Comparison of ENCODE assay signal across 21 mouse cellular contexts in genomic region chr1:171258921-171259320, GRCm38 (mm10). TPM values are rescaled to one million over a fixed set of nuclear protein-coding genes. Genes with fewer than 3 reads are reported as not detected.
DNase-seq lines count a peak whose midpoint lies in the region; ATAC-seq and TF ChIP-seq lines count a peak whose summit lies in the region.
"Had no signal": no experiment of that assay in that cellular context is flagged by ENCODE, and none has a peak within 500 bp of the region (broad histone marks: within the 10 kb centered on the region; RNA-seq: fewer than 3 reads in every experiment).

No protein-coding gene starts in this region.

- H3K4me3 ChIP-seq in heart, embryonic 10.5 days = peak overlapping the region; percentile 15; the same call in 1 of the 2 replicates
- H3K4me3 ChIP-seq in liver, embryonic 11.5 days (ENCODE audit: low read depth, low read length) = no peak overlapping the region
- H3K4me3 ChIP-seq in ES-E14 (ENCODE audit: insufficient read depth in 1 of 2, low read depth in 1 of 2, low read length in 2 of 2, poor library complexity in 1 of 2, severe bottlenecking in 1 of 2) = peak overlapping the region; percentile 20 to 45; a peak in 2 of 4 replicates
- H3K4me3 ChIP-seq: embryonic facial prominence, embryonic 10.5 days; heart, embryonic 15.5 days; hindbrain, embryonic 15.5 days; limb, embryonic 12.5 days; midbrain, embryonic 10.5 days had no signal

- intact Hi-C loops in heart, postnatal 10 days (cut with DNase I) = no loop called here

- in situ Hi-C loops in ES-E14 (cut with MboI; ENCODE audit: low sequenced_read_pairs in 2 of 2, unreplicated experiment in 2 of 2) = no loop called here

- WGBS in heart, embryonic 10.5 days = 53% methylated on average over 17 of the region's 17 CpGs
- WGBS in liver, embryonic 11.5 days = 51% methylated on average over 17 of the region's 17 CpGs

- H3K4me2 ChIP-seq in liver, embryonic 11.5 days = peak overlapping the region; percentile 42
- H3K4me2 ChIP-seq: heart, embryonic 15.5 days; hindbrain, embryonic 15.5 days; limb, embryonic 12.5 days had no signal

- H3K27ac ChIP-seq in heart, embryonic 10.5 days = peak overlapping the region; percentile 56
- no peak overlapping the region for H3K27ac ChIP-seq in liver, embryonic 11.5 days (ENCODE audit: low read depth, low read length)
- no peak overlapping the region for H3K27ac ChIP-seq in ES-E14 (ENCODE audit: insufficient read depth, low read depth, low read length, poor library complexity, severe bottlenecking)
- H3K27ac ChIP-seq: embryonic facial prominence, embryonic 10.5 days; heart, embryonic 15.5 days; hindbrain, embryonic 15.5 days; limb, embryonic 12.5 days; midbrain, embryonic 10.5 days had no signal

- DNase-seq in heart, embryonic 10.5 days (ENCODE audit: low spot score) = no peak
- DNase-seq in heart, postnatal 10 days = no peak
- DNase-seq in liver, embryonic 11.5 days (ENCODE audit: low spot score) = no peak
- no peak for DNase-seq in liver
- DNase-seq in ES-E14 (ENCODE audit: low read depth, low spot score) = no peak
- no peak for DNase-seq in yolk sac, embryonic 10.5 days (ENCODE audit: low spot score)
- no peak for DNase-seq in kidney, adult 11 months
- DNase-seq: cerebellum, adult 2 months; gastrocnemius, postnatal 25 days; lung, postnatal 10 days; right cerebral cortex, postnatal 14 days; spleen, adult 18-20 months; thymus, postnatal 4 days had no signal

- H3K4me1 ChIP-seq in heart, embryonic 10.5 days = peaks cover 28% of the 10 kb centered on the region
- peaks cover 4% of the 10 kb centered on the region for H3K4me1 ChIP-seq in liver, embryonic 11.5 days (replicated peaks; ENCODE audit: control insufficient read depth, insufficient read depth, low read length)
- H3K4me1 ChIP-seq in ES-E14 (ENCODE audit: control insufficient read depth in 2 of 2, insufficient read depth in 2 of 2, low read length in 2 of 2, poor library complexity in 1 of 2) = peaks cover 0 to 7% of the 10 kb centered on the region in 2 experiments; a peak in 1 of 4 replicates

- peaks cover 4% of the 10 kb centered on the region; the same call in 1 of the 2 replicates for H3K36me3 ChIP-seq in heart, embryonic 10.5 days
- no peaks in the 10 kb centered on the region for H3K36me3 ChIP-seq in liver, embryonic 11.5 days (ENCODE audit: control insufficient read depth, insufficient read depth, low read length)
- no peaks in the 10 kb centered on the region for H3K36me3 ChIP-seq in ES-E14 (ENCODE audit: control insufficient read depth, insufficient read depth, low read length, poor library complexity, severe bottlenecking)
- H3K36me3 ChIP-seq: heart, embryonic 15.5 days; hindbrain, embryonic 15.5 days had no signal

- H3K9ac ChIP-seq in liver, embryonic 11.5 days (ENCODE audit: low read depth, low read length) = no peak overlapping the region
- H3K9ac ChIP-seq in ES-E14 (ENCODE audit: insufficient read depth, low read depth, low read length, poor library complexity, severe bottlenecking) = peak overlapping the region; percentile 30
- H3K9ac ChIP-seq: heart, embryonic 15.5 days; hindbrain, embryonic 15.5 days; limb, embryonic 12.5 days had no signal

- no peaks in the 10 kb centered on the region for H3K27me3 ChIP-seq in heart, embryonic 10.5 days (ENCODE audit: insufficient read depth, poor library complexity, severe bottlenecking)
- peaks cover 7% of the 10 kb centered on the region; the same call in 1 of the 2 replicates for H3K27me3 ChIP-seq in liver, embryonic 11.5 days (replicated peaks; ENCODE audit: control insufficient read depth, insufficient read depth, low read length)
- H3K27me3 ChIP-seq: heart, embryonic 15.5 days; hindbrain, embryonic 15.5 days; limb, embryonic 12.5 days had no signal

- H3K9me3 ChIP-seq in heart, embryonic 10.5 days = no peaks in the 10 kb centered on the region
- no peaks in the 10 kb centered on the region for H3K9me3 ChIP-seq in liver, embryonic 11.5 days (ENCODE audit: control insufficient read depth, low read length)
- H3K9me3 ChIP-seq in ES-E14 (ENCODE audit: control insufficient read depth, insufficient read depth, low read depth, low read length) = no peaks in the 10 kb centered on the region
- H3K9me3 ChIP-seq: embryonic facial prominence, embryonic 10.5 days; heart, embryonic 15.5 days; hindbrain, embryonic 15.5 days; limb, embryonic 12.5 days; midbrain, embryonic 10.5 days had no signal

- ATAC-seq in liver, embryonic 11.5 days (replicated peaks; ENCODE audit: low FRiP score) = no peak
- ATAC-seq: forebrain, embryonic 14.5 days; intestine, embryonic 16.5 days had no signal

TF ChIP-seq in ES-E14, 5 proteins besides CTCF, POLR2A, EP300 and RAD21:
- no peak for TF ChIP-seq ZC3H11A (IDR thresholded peaks at IDR 0.05; ENCODE audit: borderline replicate concordance, low read depth, low read length)
- no peak for TF ChIP-seq MAFK (IDR thresholded peaks at IDR 0.05; ENCODE audit: insufficient read depth, low read depth, low read length)
- TF ChIP-seq ZNF384 (IDR thresholded peaks at IDR 0.05; ENCODE audit: low read depth, low read length) = no peak
- TF ChIP-seq CHD2 (IDR thresholded peaks at IDR 0.05; ENCODE audit: low read depth, low read length) = no peak

RNA-seq across cellular contexts. Expression of gene Ndufs2, which starts 7.7 kb away (rescaled TPM):
- 390 and 470 TPM in 2 replicates for polyA plus RNA-seq in heart, embryonic 10.5 days (2016; fragmentation: Nextera tagmentation; extraction: Ambion mirVana)
- 1,000 to 10,000 TPM; 1,054 to 1,076 TPM for total RNA-seq in heart, postnatal 10 days (2021)
- 256 and 262 TPM in 2 replicates for polyA plus RNA-seq in liver, embryonic 11.5 days (2014; fragmentation: Nextera tagmentation; extraction: Ambion mirVana)
- 175 and 229 TPM in 2 replicates for total RNA-seq in ES-E14 (2012; rRNA removed)

RNA-seq across cellular contexts. Expression of gene Adamts4, which starts 8.7 kb away (rescaled TPM):
- 2.6 and 2.8 TPM in 2 replicates for polyA plus RNA-seq in heart, embryonic 10.5 days (2016; fragmentation: Nextera tagmentation; extraction: Ambion mirVana)
- total RNA-seq in heart, postnatal 10 days (2021) = 1 to 10 TPM; 5.1 to 7.8 TPM
- 1.6 and 2.0 TPM in 2 replicates for polyA plus RNA-seq in liver, embryonic 11.5 days (2014; fragmentation: Nextera tagmentation; extraction: Ambion mirVana)
- total RNA-seq in ES-E14 (2012; rRNA removed) = 3.9 and 4.5 TPM in 2 replicates
- total RNA-seq: MEL had no signal

RNA-seq across cellular contexts. Expression of gene B4galt3, which starts 11.2 kb away (rescaled TPM):
- polyA plus RNA-seq in heart, embryonic 10.5 days (2016; fragmentation: Nextera tagmentation; extraction: Ambion mirVana) = 53.3 and 62.4 TPM in 2 replicates
- 10 to 100 TPM; 28.0 to 28.6 TPM for total RNA-seq in heart, postnatal 10 days (2021)
- polyA plus RNA-seq in liver, embryonic 11.5 days (2014; fragmentation: Nextera tagmentation; extraction: Ambion mirVana) = 49.0 and 50.6 TPM in 2 replicates
- total RNA-seq in ES-E14 (2012; rRNA removed) = 35.8 and 51.0 TPM in 2 replicates

RNA-seq across cellular contexts. Expression of gene Ppox, which starts 22.1 kb away (rescaled TPM):
- 57.1 and 59.8 TPM in 2 replicates for polyA plus RNA-seq in heart, embryonic 10.5 days (2016; fragmentation: Nextera tagmentation; extraction: Ambion mirVana)
- 10 to 100 TPM; 20.7 to 21.4 TPM for total RNA-seq in heart, postnatal 10 days (2021)
- 131 and 133 TPM in 2 replicates for polyA plus RNA-seq in liver, embryonic 11.5 days (2014; fragmentation: Nextera tagmentation; extraction: Ambion mirVana)
- 15.5 and 23.6 TPM in 2 replicates for total RNA-seq in ES-E14 (2012; rRNA removed)

RNA-seq across cellular contexts. Expression of gene Fcer1g, which starts 24.8 kb away (rescaled TPM):
- 4.9 and 12.1 TPM in 2 replicates for polyA plus RNA-seq in heart, embryonic 10.5 days (2016; fragmentation: Nextera tagmentation; extraction: Ambion mirVana)
- total RNA-seq in heart, postnatal 10 days (2021) = 1 to 10 TPM; 9.0 to 9.6 TPM
- polyA plus RNA-seq in liver, embryonic 11.5 days (2014; fragmentation: Nextera tagmentation; extraction: Ambion mirVana) = 70.9 and 83.6 TPM in 2 replicates
- total RNA-seq in ES-E14 (2012; rRNA removed) = 0.62 and 0.63 TPM in 2 replicates
